Mouse (Mus musculus) G1E (cell line): ENCODE results near the gene Wipi1. TPM values are rescaled to one million over a fixed set of nuclear protein-coding genes. Genes with fewer than 3 reads are reported as not detected.

Source experiments
- ATAC-seq: 2 replicates; pipeline ENCODE4 v1.8.0; 2016; ENCODE audit warnings: mild to moderate bottlenecking; ENCODE audit not compliant: insufficient number of reproducible peaks, poor library complexity, low FRiP score, severe bottlenecking; ENCODE audit errors: extremely low read depth
- DNase-seq: peaks from one replicate; pipeline ENCODE4 v3.0.0; 2012; ENCODE audit warnings: low spot score
- H3K27me3 ChIP-seq: 2 replicates; pipeline ENCODE4 v1.6.1; 2012; ENCODE audit warnings: mild to moderate bottlenecking, low read length, inconsistent platforms; ENCODE audit not compliant: insufficient read depth
- H3K36me3 ChIP-seq: replicated peaks from 2 replicates; pipeline ENCODE3; 2012; ENCODE audit warnings: mild to moderate bottlenecking, inconsistent platforms
- H3K4me1 ChIP-seq: 2 replicates; pipeline ENCODE4 v1.6.1; 2012; ENCODE audit warnings: low read depth, low read length, inconsistent platforms, mixed read lengths; ENCODE audit not compliant: insufficient read depth
- H3K4me3 ChIP-seq: 2 replicates; pipeline ENCODE4 v1.5.1; 2012; ENCODE audit warnings: low read depth, mild to moderate bottlenecking, inconsistent platforms, low read length, moderate library complexity, mixed read lengths
- H3K9me3 ChIP-seq: replicated peaks from 2 replicates; pipeline ENCODE4 v1.6.1; 2012; ENCODE audit warnings: inconsistent platforms
- CTCF ChIP-seq: IDR thresholded peaks from 2 replicates; pipeline ENCODE4 v1.5.1; 2012; ENCODE audit warnings: low read depth, low read length, inconsistent platforms, mixed read lengths
- GATA1 ChIP-seq: IDR thresholded peaks from 2 replicates; pipeline ENCODE4 v1.6.1; 2012; ENCODE audit warnings: borderline replicate concordance, low read length, inconsistent platforms, mixed read lengths
- GATA2 ChIP-seq: IDR thresholded peaks from 2 replicates; pipeline ENCODE4 v1.6.1; 2012; ENCODE audit warnings: low read depth, low read length, inconsistent platforms, borderline replicate concordance
- POLR2AphosphoS5 ChIP-seq: IDR thresholded peaks from 2 replicates; pipeline ENCODE4 v1.6.1; 2012; ENCODE audit warnings: low read depth, low read length, inconsistent platforms; ENCODE audit not compliant: insufficient replicate concordance
- TAL1 ChIP-seq: conservative IDR thresholded peaks from 2 replicates; pipeline ENCODE4 v1.6.1; 2012; ENCODE audit warnings: low read depth, low read length, inconsistent platforms, mixed read lengths
- polyA plus RNA-seq: library from polyadenylated mRNA; stranded (reverse); fragments of >175 nt; gene quantifications from 2 replicates; pipeline ENCODE4 v1.2.3, GENCODE M21; 2012
- total RNA-seq, 2 experiments: library from RNA; stranded (forward) in 1 of 2; stranded (reverse) in 1 of 2; fragments of 200-1000 nt in 1 of 2; fragments of >200 nt in 1 of 2; fragmentation: Nextera tagmentation in 1 of 2; gene quantifications; 2 replicates each; pipeline ENCODE4 v1.2.3; 2014 to 2017

The Wipi1 gene
- total and polyA plus RNA-seq, 3 experiments: 5.0 to 15.0 (median 12.6) TPM

DNA sequence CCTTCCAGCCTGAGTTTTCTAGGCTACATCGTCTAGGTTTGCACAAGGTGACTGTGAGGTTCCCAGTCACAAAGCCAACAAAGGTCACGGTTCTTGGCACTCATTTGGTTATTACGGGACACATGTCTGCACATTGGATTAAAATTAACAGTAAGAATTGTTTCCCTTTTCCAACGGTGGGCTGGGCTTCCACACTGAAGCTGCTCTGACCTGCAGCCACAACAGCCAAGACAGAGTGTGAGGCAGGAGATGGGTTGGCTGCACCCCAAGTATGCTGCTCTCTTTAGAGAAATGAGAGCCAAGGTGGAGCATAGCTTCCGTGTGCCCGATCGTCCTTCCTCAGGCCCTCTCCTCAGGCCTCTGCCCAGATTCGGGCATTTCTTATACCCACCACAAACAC, 17.0 kb downstream of the Wipi1 start:
- TF ChIP-seq TAL1 (no peak), POLR2AphosphoS5 (no peak), GATA1 (no peak), CTCF (no peak), GATA2 (no peak)
- H3K27me3 ChIP-seq: no peaks in the 10 kb centered on the region
- H3K36me3 ChIP-seq: peaks cover 67% of the 10 kb centered on the region
- H3K4me3 ChIP-seq: no peak overlapping the region
- peaks cover 15% of the 10 kb centered on the region for H3K4me1 ChIP-seq
- H3K9me3 ChIP-seq: no peaks in the 10 kb centered on the region
- no peak for ATAC-seq
- DNase-seq: no peak

DNA sequence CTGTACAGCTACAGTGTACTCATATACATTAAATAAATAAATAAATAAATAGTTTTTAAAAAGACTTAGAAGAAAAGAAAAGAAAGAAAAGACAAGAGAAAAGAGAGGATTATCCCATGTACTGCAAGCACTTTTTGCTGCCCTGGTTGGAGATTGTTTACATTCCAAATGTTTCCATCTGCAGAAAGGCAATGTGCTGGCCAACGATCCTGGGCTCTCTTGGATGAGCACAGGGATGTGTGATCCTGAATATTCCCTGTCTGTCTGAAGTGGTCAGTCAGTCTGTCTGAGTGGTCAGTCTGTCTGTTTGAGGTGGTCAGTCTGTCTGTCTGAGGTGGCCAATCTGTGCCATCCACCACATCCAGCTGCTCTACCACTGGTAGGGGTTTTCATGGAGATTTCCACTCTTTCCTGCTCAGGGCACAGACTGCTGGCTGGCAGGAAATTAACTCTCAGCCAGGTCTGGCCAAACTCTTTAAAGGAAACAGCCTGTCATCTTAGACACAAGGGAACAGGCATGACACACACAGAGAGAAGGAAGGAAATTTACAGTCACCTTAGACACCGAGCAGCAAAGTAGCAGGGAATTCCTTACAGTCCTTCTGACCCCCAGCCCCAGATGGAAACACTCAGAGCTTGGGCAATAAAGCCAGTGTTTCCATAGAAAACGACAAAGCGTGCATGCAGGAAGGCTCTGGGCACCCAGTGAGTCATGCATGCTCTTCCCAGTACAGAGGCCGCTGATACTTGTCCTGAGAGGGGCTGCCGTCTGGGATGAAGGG, 18.4 kb downstream of the Wipi1 start:
- H3K36me3 ChIP-seq: peaks cover 66% of the 10 kb centered on the region
- H3K4me1 ChIP-seq: peaks cover 19% of the 10 kb centered on the region
- no peaks in the 10 kb centered on the region for H3K9me3 ChIP-seq
- no peak for DNase-seq
- H3K4me3 ChIP-seq: no peak overlapping the region
- no peaks in the 10 kb centered on the region for H3K27me3 ChIP-seq
- no peak for TF ChIP-seq TAL1
- TF ChIP-seq GATA2: no peak
- no peak for TF ChIP-seq GATA1
- no peak for TF ChIP-seq POLR2AphosphoS5
- ATAC-seq: no peak

DNA sequence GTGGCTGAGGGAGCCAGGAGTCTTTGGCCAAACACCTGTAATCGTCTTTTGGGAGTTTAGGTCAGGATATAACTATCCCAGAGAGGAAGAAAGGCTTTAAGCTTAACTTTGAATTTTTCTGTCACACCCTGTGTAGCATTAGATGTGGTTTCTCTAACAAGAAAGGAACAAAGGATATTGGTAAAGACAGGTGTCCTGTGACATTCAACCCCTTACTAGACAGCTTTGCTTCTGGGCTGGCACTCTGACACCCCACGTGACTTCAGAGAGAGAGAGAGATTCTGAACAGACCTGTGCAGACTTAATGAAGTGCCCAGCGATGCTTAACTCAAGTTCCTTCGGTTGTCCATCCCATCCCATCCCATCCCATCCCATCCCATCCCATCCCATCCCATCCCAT, 20.3 kb downstream of the Wipi1 start:
- peaks cover 56% of the 10 kb centered on the region for H3K36me3 ChIP-seq
- peaks cover 36% of the 10 kb centered on the region for H3K4me1 ChIP-seq
- TF ChIP-seq GATA2: no peak
- no peak for TF ChIP-seq TAL1
- TF ChIP-seq GATA1: no peak
- TF ChIP-seq POLR2AphosphoS5: no peak
- no peak for TF ChIP-seq CTCF
- DNase-seq: no peak
- H3K4me3 ChIP-seq: no peak overlapping the region
- no peak for ATAC-seq
- H3K9me3 ChIP-seq: no peaks in the 10 kb centered on the region
- H3K27me3 ChIP-seq: no peaks in the 10 kb centered on the region

DNA sequence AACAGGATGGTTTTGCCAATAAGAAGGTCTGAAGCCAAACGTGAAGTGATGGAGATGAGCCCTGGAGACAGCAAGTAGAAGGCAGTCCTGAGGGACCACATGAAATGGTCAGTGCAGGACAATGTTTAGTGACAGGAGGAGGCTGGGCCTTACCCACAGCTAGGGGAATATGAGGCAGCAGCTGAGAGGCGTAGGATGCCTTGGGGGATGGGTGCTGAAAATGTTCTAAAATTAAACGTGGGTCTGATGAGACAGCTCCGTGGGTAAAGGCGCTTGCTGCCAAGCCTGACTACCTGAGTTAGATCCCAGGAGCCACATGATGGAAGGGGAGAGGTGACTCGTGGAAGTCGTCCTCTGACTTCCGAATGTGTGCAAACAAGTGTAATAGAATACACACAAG, 21.8 kb downstream of the Wipi1 start:
- Histone ChIP-seq H3K9me3 (no peaks in the 10 kb centered on the region), H3K4me1 (peaks cover 49% of the 10 kb centered on the region), H3K27me3 (no peaks in the 10 kb centered on the region), H3K4me3 (no peak overlapping the region), H3K36me3 (peaks cover 46% of the 10 kb centered on the region)
- TF ChIP-seq CTCF (no peak), GATA1 (no peak)
- ATAC-seq (no peak), DNase-seq (no peak)

DNA sequence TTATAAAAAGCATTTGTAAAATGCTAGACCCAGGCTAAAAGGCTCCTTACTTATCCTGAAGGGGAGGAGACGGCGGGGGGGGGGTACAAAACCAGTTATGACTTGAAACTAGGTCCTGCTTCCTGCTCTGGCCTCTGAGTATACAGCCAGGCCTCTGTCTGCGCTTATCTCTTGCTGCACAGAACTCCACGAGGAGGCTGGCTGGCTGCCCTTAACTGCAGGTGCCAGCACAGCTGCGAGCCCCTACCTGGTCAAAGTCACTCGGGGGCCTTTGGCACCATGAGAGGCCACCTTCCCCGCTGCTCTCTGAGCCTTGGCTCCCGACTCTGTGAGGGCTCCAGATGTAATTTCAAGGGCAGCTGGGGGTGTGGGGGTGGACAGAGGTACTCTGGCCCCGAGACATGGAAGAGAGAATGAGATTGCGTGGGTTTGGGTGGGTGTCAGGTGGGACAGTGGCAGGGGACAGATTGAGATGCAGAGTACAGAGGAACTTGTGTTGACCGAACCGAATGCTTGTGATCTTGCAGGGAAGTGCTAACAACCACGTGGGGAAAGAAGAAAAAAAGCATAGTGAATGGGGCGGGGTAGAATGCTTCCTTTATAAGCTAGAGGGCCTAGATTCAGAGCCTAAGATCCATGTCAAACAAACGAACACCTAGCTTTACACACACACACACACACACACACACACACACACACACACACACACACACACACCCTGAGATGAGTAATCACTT, 24.0 kb downstream of the Wipi1 start:
- TF ChIP-seq GATA2: no peak
- TF ChIP-seq TAL1: peak; percentile 77
- Histone ChIP-seq H3K4me3 (peak overlapping the region; percentile 67), H3K27me3 (no peaks in the 10 kb centered on the region), H3K4me1 (peaks cover 71% of the 10 kb centered on the region), H3K9me3 (no peaks in the 10 kb centered on the region), H3K36me3 (peaks cover 35% of the 10 kb centered on the region)
- peak; percentile 80 for DNase-seq
- ATAC-seq: peak; percentile 82

DNA sequence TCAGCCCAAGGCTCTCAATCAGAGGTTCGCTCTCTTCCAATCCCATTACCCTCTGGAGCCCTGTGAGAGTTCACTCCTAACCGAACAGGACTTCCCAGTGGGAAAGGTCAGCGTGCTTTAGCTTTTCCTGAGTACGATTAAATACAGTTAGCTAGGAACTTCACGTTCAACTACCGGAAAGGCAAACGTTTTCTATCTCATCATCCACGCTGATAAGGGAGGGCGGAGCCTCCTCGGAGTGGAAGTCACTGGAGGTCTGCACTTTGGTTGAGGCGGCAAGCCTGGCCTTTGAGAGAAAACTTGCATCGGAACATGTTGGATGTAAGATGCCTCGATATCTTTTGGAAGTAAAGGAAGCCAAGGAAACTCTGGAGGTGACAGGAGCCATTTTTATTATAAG, 24.7 kb downstream of the Wipi1 start:
- DNase-seq (no peak), ATAC-seq (peak; percentile 41)
- peak overlapping the region; percentile 67 for H3K4me3 ChIP-seq
- H3K36me3 ChIP-seq: peaks cover 35% of the 10 kb centered on the region
- H3K9me3 ChIP-seq: no peaks in the 10 kb centered on the region
- TF ChIP-seq POLR2AphosphoS5: no peak
- no peak for TF ChIP-seq GATA2
- no peak for TF ChIP-seq CTCF
- no peak for TF ChIP-seq TAL1
- TF ChIP-seq GATA1: no peak
- H3K4me1 ChIP-seq: peaks cover 74% of the 10 kb centered on the region
- H3K27me3 ChIP-seq: no peaks in the 10 kb centered on the region
